ENCODE assay signal across 15 mouse cellular contexts in the genomic region with DNA sequence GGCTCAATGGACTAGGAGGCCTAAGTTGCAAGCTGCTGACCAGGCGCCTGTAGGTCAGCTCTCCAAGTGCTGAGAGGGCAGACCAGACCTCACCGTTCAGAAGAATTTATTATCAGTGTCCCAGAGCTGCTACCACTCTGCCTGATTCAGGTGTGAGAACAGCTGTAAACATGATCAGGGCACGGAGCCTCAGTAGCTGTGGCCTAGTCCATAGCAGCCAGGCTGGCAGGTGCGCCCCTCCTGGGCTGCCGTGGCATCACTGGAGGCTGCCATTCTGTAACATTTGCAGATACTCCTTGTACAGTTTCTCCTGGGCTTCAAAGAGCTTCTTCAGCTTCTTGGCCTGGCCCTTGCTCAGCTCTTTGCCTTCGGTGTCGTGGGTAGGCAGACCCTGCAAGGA. TPM values are rescaled to one million over a fixed set of nuclear protein-coding genes. Genes with fewer than 3 reads are reported as not detected.
A peak's percentile ranks its signal among the peaks of the same experiment; 100 is the strongest.
DNase-seq lines count a peak whose midpoint lies in the region; ATAC-seq and TF ChIP-seq lines count a peak whose summit lies in the region.
"Had no signal": no experiment of that assay in that cellular context is flagged by ENCODE, and none has a peak within 500 bp of the region (broad histone marks: within the 10 kb centered on the region; RNA-seq: fewer than 3 reads in every experiment).

No protein-coding gene starts in this region.

- TF ChIP-seq EP300 in liver, postnatal 0 days (IDR thresholded peaks at IDR 0.05; ENCODE audit: low read depth), result no peak

- H3K36me3 ChIP-seq in spleen, adult 2 months (ENCODE audit: control insufficient read depth, insufficient read depth, low read length), result peaks cover 29% of the 10 kb centered on the region
- peaks cover 73% of the 10 kb centered on the region for H3K36me3 ChIP-seq in liver, postnatal 0 days (replicated peaks; ENCODE audit: insufficient read depth, low read length)

- no peaks in the 10 kb centered on the region for H3K9me3 ChIP-seq in liver, postnatal 0 days (ENCODE audit: low read length)
- H3K9me3 ChIP-seq: embryonic facial prominence, embryonic 15.5 days; heart, embryonic 12.5 days had no signal

- no peak for TF ChIP-seq POLR2A in spleen, adult 2 months (IDR thresholded peaks at IDR 0.05; ENCODE audit: low read depth, low read length)

- H3K27ac ChIP-seq in spleen, adult 2 months (ENCODE audit: insufficient read depth, low read length), result peak overlapping the region; percentile 35; the same call in 1 of the 2 replicates
- H3K27ac ChIP-seq in liver, postnatal 0 days (ENCODE audit: low read depth), result peak overlapping the region; percentile 71
- H3K27ac ChIP-seq: embryonic facial prominence, embryonic 15.5 days; macrophage had no signal

- H3K4me3 ChIP-seq in spleen, adult 2 months (ENCODE audit: extremely low read depth, insufficient read depth, insufficient read length), result no peak overlapping the region
- no peak overlapping the region for H3K4me3 ChIP-seq in liver, postnatal 0 days (ENCODE audit: low read depth, low read length)
- H3K4me3 ChIP-seq: embryonic facial prominence, embryonic 15.5 days; heart, embryonic 12.5 days had no signal

- no peaks in the 10 kb centered on the region for H3K4me1 ChIP-seq in spleen, adult 2 months (ENCODE audit: control insufficient read depth, insufficient read depth, insufficient read length)
- 0 out of 2 replicates have a peak, but pooled peaks cover 7% of the 10 kb centered on the region for H3K4me1 ChIP-seq in liver, postnatal 0 days (ENCODE audit: insufficient read depth)
- H3K4me1 ChIP-seq: embryonic facial prominence, embryonic 15.5 days; heart, embryonic 12.5 days had no signal

- 87% methylated on average over 7 of the region's 7 CpGs for WGBS in spleen, adult 2 months
- WGBS in liver, postnatal 0 days (ENCODE audit: insufficient replicate concordance), result 66% methylated on average over 7 of the region's 7 CpGs

- peak overlapping the region; percentile 44; the same call in 1 of the 2 replicates for H3K4me2 ChIP-seq in liver, postnatal 0 days (ENCODE audit: low read depth, low read length)
- H3K4me2 ChIP-seq: embryonic facial prominence, embryonic 15.5 days; heart, embryonic 12.5 days had no signal

- H3K9ac ChIP-seq in liver, postnatal 0 days (replicated peaks), result peak overlapping the region; percentile 16
- H3K9ac ChIP-seq: embryonic facial prominence, embryonic 15.5 days; heart, embryonic 12.5 days had no signal

- DNase-seq in kidney, adult 18-20 months, result peak; percentile 8
- no peak for DNase-seq in kidney, postnatal 14 days
- DNase-seq in spleen, adult 2 months (ENCODE audit: low read depth in 1 of 2, low spot score in 2 of 2), result no peak
- DNase-seq in spleen, adult 12 weeks (ENCODE audit: low spot score), result no peak
- peak; percentile 36 for DNase-seq in liver, postnatal 0 days
- DNase-seq in left cerebral cortex, adult 8-10 months (ENCODE audit: low spot score in 2 of 2), result no peak
- no peak for DNase-seq in natural killer cell, adult 2 months (ENCODE audit: low spot score in 2 of 2)
- DNase-seq in right cerebral cortex, postnatal 4 days, result no peak
- DNase-seq: lung, adult 2 months had no signal

- no peak for TF ChIP-seq CTCF in spleen, adult 2 months (IDR thresholded peaks at IDR 0.05; ENCODE audit: extremely low read depth, insufficient read depth, insufficient read length, insufficient replicate concordance)
- TF ChIP-seq CTCF in liver, postnatal 0 days (IDR thresholded peaks at IDR 0.05; ENCODE audit: low read depth), result peak; percentile 53

- no peaks in the 10 kb centered on the region for H3K27me3 ChIP-seq in spleen, adult 2 months (ENCODE audit: control insufficient read depth, insufficient read depth, low read length)
- H3K27me3 ChIP-seq in liver, postnatal 0 days (ENCODE audit: insufficient read depth, low read length), result no peaks in the 10 kb centered on the region
- H3K27me3 ChIP-seq: embryonic facial prominence, embryonic 15.5 days; heart, embryonic 12.5 days had no signal

- ATAC-seq in liver, postnatal 0 days, result peak; percentile 82

RNA-seq across cellular contexts. Expression of a gene that starts 8.7 kb away (rescaled TPM):
- 50.0 and 50.1 TPM in 2 replicates for polyA plus RNA-seq in spleen, adult 2 months (2012; rRNA removed)
- polyA plus RNA-seq in liver, postnatal 0 days (2015; fragmentation: Nextera tagmentation; extraction: Ambion mirVana), result 55.7 and 61.2 TPM in 2 replicates
- 100 to 1,000 TPM; 106 to 123 (median 113) TPM for total RNA-seq in left cerebral cortex, adult 8-10 months (2022)

RNA-seq across cellular contexts. Expression of a gene that starts 42.3 kb away (rescaled TPM):
- polyA plus RNA-seq in spleen, adult 2 months (2012; rRNA removed), result 12.0 and 12.2 TPM in 2 replicates
- 18.1 and 22.7 TPM in 2 replicates for polyA plus RNA-seq in liver, postnatal 0 days (2015; fragmentation: Nextera tagmentation; extraction: Ambion mirVana)
- 10 to 100 TPM; 50.1 to 58.2 (median 54.2) TPM for total RNA-seq in left cerebral cortex, adult 8-10 months (2022)

RNA-seq across cellular contexts. Expression of a gene that starts 54.7 kb away (rescaled TPM):
- polyA plus RNA-seq in spleen, adult 2 months (2012; rRNA removed), result 0.37 and 1.2 TPM in 2 replicates
- 10.5 and 10.8 TPM in 2 replicates for polyA plus RNA-seq in liver, postnatal 0 days (2015; fragmentation: Nextera tagmentation; extraction: Ambion mirVana)
- total RNA-seq in left cerebral cortex, adult 8-10 months (2022), result not detected
- total RNA-seq: gastrocnemius, postnatal 14 days; left cerebral cortex, postnatal 10 days had no signal
- polyA plus RNA-seq: forebrain, embryonic 16.5 days; macrophage had no signal

Comparison
In these comparisons a context has a peak if more than half of its experiments do, and no peak if none do; other contexts are left out.
1. DNase-seq: peak in kidney, adult 18-20 months (single experiment) and liver, postnatal 0 days (single experiment); none in kidney, postnatal 14 days (single experiment), spleen, adult 2 months (0 of 2), spleen, adult 12 weeks (single experiment), left cerebral cortex, adult 8-10 months (0 of 2), natural killer cell, adult 2 months (0 of 2) and right cerebral cortex, postnatal 4 days (single experiment).